Mouse (Mus musculus) urinary bladder, adult 18-20 months (tissue): ENCODE measurements around the gene Rala.

Experiments used
- DNase-seq, 2 experiments: peaks; one replicate each; pipeline ENCODE4 v3.0.0; 2022; ENCODE audit warnings: low spot score in 2 of 2, mixed read lengths in 2 of 2

The Rala gene

DNA sequence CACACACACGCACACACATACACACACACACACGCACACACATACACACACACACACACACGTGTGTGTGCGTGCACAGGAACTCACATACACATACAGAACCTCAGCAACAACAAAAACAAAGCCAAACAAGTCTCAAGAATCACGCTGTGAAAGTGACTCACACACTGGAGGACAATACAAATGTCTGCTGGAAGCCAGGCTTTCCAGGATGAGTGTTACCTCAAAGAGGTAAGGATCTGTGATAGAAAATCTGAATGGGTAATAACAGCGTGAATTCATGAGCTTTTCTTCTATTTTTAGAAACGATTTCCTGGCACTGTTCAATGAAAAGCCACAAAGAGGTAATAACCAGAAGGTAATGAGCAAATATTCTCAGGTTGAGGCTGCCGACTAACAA lies 59.8 kb downstream of the Rala start:
- no peak for DNase-seq

DNA sequence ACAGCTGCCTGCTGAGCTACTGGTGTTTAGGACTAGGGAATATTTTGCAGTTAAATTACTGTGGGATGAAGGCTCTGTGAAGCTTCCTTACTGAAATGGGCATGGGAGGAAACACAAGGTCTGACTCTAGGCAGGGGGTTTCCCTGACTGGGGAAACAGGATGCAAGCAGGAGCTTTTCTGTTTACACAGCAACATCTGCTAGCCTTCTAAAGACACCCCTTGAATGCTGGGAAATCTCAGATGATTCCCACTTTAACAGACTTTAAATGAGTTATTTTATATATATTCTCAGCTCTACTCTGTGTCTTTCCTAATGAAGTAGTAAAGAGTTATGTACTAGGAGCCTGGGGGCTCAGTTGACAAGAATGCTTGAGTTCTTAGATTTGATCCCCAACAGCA lies 65.0 kb downstream of the Rala start:
- DNase-seq = no peak

DNA sequence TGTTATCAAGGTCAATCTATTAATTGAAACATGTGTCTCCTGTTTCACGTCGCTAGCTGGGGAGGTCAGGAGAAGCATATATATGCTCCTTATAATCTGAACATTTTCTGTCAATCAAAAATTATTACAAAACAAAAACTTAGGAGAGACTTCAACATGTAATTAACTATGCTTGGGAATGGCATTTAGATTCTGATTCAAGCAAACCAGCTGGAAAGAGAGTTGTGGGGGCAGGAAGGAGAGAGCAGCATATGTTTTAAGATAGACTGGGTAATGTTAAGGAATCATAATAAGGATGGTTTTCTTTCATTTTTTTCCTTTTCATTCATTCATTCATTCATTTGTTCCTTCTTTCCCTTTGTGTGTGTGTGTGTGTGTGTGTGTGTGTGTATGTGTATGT lies 77.3 kb downstream of the Rala start:
- DNase-seq = no peak

DNA sequence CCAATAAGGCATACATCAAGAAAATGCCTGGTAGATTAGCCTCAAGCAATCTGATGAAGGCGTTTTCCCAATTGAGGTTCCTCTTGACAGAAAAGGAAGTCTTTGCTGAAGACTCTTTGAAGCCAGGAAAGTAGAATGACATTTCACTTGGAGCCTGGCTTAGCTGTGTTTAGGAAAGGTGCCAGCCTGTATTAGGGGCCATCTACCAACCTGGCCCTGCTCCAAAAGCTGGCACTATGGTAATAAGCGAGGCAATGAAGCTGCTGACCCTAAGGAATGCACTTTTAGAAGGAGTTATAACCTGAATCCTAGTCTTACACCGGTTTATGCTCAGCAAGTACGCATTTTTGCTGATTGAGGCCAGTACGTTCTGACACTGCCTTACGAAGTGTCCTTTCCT lies 83.5 kb downstream of the Rala start:
- no peak for DNase-seq

DNA sequence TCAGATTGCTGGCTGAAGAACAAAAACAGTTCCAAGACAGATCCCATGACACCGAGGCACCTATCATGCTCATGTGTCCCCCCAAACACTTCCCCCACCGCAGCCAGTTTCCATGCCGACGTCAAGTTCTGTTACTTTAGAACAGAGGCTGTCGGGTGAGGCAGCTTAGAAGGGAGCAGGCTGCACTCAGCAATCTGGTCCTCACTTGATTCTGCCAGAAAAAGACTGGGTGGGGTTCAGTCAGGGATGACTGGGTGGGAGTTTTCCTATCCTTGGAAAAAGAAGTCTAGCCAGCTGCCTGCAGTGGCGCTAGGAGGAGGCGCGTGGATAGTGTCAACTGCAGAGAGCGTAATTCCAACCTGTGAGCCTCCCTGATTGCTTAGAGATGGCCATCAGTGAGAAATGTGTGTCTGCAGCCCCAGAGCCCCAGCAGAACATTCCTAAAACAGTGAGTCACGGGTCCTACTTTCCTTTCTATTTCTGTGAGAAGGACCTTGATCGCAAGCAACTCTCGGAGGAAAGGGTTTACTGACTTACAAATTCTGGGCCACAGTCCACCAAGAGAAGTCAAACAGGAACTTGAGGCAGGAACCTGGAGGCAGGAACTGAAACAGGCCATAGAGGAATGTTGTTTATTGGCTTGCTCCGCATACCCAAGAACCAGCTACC lies 84.5 kb downstream of the Rala start:
- DNase-seq = no peak

DNA sequence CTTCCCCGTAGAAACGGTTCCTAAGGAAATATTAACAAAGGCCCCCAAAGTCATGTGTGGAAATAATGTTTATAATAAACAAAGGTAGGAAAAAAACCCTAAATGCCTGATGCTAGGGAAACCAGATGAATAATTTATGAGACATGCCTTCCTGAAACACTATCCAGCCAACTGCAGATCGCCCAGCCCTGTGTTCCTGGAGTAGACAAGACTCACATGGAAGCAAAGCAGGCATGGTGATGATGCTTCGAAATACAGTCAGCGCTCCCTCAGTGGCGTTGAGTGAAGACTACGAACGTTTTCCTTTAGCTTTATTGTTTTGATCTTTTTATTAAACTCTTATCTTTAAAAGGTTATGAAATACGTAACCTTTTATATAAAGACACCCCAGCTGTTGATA lies 87.0 kb downstream of the Rala start:
- no peak for DNase-seq

DNA sequence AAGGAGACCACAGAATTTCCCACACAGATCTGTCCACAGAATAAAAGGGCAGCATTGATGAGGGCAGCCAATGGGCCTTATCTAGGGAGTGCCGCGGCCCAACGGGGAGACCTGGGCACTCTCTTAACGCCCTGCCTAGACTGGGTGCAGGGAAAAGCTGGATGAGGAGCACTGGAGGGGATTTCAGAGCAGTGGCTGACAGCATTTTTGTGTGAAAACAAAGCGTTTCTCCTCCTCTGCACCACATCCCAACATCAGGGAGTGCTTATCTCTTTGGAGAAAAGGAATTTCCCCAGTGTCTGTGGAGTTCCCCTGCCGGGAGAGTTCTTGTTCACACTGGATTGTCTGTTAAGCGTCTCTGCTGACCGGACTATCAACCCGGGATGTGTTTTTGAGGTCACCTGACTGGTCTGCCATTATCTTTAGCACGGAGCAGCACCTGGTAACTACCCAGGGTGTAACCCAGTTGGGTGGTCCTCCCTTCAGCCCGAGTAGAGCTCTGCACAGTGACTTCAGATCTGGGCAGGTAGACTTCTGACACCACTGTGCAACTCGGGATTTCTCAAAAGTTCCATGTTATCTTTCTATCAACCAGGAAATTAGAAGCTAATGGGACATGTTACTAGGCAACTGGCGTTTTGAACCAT lies 88.4 kb downstream of the Rala start:
- DNase-seq = no peak

DNA sequence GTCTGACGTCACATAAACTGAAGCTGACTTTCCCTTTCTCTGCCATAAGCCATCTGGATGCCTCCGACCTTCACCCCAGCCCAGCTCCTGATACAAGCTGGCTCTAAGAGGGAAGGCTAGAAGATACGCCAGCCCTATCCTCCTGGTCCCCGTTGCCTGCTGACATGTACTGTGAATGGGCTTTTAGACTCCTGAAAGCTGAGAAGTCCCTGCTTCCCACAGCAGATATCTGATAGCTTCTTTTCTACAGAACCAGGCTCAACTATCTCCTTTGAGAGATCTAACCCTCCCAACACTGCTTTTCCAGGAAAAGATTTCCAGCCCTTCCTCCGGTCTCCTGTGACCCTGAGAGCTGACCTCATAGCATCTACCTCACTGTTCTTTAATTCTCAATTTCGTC lies 89.3 kb downstream of the Rala start:
- DNase-seq = no peak

DNA sequence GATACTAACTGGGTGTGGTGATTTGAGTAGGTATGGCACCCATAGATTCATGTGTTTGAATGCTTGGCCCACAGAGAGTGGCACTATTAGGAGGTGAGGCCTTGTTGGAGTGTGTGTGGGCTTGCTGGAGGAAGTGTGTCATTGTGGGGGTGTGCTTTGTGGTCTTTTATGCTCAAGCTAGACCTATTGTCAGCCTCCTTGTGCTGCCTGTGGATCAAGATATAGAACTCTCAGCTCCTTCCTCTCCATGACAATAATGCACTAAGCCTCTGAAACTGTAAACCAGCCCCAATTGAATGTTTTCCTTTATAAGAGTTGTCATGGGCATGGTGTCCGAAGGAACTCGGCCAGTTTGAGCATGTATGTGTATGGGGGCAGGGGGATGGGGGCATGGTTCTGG lies 100.7 kb downstream of the Rala start:
- no peak for DNase-seq

DNA sequence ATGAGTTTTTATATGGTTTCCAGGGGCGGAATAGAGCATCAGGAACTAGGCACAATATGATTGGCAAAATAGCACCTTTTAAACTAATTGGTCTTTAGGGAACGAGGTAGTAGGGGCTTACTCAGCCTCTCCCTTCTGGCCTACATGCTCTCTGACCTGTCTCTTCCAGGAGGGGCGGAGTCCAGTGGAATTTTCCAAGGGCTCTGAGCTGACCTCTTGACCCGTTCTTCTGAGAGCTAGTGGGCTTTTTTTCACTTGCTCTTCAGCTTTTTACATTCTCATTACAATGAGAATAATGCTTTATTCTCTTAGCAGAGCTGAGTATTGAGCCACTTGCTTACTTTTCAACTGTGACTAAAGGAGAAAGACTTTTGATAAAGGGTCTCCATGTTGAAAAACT lies 101.3 kb downstream of the Rala start:
- DNase-seq = no peak

DNA sequence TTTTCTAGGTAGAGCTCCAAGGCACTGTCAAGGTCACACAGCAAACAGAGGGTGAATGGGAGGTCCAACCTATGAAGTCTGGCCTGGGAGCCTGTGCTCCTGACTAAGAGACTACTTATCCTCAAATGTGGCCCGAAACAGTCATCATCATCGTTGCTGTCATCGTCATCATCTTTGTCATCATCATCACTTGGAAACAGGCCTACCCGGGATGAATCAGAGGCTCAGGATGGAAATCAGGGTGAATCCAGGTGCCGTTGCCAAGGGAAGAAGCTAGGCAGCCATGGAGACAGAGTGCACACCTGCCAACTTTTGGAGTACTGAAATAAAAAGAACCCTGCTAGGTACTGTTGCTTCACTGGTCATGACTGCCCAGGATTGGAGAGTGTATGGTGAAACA lies 104.9 kb downstream of the Rala start:
- no peak for DNase-seq

DNA sequence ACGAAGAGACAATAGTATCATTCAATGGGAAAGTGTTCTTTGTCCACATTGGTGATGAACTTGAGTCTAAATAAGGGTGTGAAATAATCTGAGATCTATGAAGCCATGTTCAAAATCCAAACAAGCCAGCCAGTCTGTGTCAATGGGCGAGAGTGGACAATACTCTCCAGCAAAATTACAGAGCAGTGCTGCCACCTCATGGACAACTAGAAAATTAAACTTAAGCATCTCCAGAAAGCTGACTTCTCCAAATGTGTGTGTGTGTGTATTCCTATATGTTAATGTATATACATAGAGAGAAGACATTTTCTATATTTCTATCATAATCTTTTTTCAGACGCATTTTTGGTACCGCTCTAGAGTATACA lies 105.6 kb downstream of the Rala start:
- peak in 1 of 2 experiments; percentile 21 for DNase-seq

DNA sequence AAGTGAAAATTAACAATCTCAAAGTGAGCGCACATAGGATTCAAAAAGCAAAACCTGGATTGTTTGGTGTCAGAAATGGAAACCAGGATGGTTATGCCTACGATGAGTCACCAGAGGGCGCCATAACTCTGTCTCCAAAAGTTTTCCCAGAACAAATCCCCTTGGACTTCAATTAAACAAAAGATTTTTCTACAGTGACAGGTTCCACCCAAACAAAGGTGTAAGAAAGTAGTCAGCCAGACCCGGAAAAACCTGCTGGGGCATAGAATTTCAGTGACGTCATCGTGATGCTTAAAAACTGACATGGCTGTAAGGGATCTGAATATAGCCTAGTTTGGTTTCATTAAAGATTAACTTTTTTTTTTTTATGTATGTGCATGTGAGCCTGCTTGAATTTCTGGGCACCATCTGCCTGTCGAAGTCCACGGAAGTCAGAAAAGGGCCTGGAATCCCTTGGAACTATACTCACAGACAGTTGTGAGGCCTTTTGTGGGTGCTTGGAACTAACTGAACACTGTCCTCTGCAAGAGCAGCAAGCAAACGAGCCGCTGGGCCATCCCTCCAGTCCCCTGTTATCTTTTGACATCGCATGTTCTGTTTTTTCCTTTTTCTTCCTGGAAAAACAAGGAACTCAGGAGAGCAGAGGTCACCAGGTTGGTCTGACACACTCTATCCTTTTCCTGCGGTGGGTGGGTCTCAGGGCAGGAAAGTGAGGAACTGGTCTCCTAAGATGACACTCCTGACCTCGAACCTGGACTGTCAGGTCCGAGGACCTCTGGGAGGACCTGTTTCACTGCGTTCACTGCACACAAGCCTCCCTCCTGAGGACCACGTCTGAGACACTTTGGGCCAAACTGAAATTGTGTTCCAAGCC lies 106.2 kb downstream of the Rala start:
- DNase-seq = peak in 1 of 2 experiments; percentile 12

DNA sequence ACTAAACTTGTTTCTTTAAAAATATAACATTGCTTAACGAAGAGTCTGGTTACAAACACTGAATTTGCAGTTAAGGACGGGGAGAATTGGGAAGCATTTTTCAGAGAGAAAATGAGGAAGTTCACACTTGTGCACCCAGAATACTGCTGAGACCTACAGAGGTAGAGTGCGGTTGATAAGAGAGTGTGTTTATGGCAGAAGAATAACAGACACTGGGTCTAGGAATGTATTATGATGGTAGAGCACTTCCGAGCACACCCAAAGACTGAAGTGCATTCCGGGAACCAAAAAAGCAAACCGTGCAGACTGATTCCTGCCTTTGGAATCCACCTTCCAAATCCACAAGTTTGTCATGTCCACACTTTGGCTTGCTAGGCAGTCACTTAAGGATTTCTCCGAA lies 107.2 kb downstream of the Rala start:
- DNase-seq = no peak

DNA sequence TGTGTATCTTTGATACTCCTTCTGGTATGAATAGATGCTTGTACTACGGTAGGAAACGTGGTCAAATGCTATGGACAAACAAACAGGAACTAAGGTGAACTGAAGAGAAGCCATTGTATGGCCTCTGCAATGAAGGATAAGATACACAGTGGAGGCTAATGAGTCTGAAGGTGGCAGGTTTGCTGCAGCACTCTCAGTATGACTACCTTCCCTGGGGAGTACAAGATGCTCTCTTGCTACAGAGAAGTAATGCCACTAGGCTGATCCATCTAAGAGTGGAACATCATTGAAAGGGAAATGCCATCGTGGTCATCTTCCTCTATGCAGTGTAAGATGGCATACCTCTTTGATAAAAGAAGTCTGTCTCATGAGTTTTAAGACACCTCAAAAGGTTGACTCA lies 111.1 kb downstream of the Rala start:
- no peak for DNase-seq
